In the genomic region with DNA sequence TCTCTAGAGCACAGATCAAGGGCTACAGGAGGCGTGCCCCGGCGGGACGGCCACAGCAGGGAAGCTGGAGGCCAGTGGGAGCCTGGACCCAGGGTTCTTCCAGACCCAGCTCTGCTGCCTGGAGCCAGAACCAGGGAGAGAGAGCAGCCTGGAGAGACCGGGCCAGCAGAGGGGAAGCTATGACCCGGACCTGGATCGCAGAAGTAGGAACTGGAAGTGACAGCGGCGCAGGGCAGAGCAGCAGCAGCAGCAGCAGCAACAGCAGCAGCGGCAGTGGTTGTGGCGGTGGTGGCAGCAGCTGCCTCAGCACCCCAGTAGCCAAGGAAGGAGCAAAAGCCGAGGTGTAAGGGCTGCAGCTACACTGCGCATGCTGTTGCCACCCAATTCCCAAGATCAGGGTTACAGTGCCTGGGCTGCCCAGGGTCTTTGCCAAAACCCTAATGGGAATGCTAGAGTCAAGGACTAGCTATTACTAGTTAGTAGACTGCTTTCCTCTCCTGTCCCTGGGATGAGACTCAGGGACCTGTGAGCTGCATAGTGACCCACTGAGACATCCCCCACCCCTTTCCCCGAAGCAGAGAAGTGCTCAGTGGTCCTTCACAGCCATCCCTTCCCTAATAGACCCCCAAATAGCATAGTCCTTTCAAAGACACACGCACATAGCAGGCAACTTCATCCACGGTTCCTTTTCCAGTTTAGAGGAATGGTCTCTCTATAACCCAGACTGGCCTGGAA, we compare ENCODE assay signal across 8 mouse cellular contexts. TPM values are rescaled to one million over a fixed set of nuclear protein-coding genes. Genes with fewer than 3 reads are reported as not detected.
A peak's percentile ranks its signal among the peaks of the same experiment; 100 is the strongest.
DNase-seq lines count a peak whose midpoint lies in the region; ATAC-seq and TF ChIP-seq lines count a peak whose summit lies in the region.

No protein-coding gene starts in this region.

- H3K9ac ChIP-seq in intestine, embryonic 15.5 days: no peak overlapping the region; the same call in 1 of the 2 replicates
- peak overlapping the region; percentile 25; the same call in 1 of the 2 replicates for H3K9ac ChIP-seq in liver, embryonic 15.5 days

- no peak for TF ChIP-seq POLR2A in cortical plate, adult 2 months (IDR thresholded peaks at IDR 0.05; ENCODE audit: extremely low read depth, insufficient read depth, low read length)
- TF ChIP-seq POLR2A in thymus, adult 2 months (IDR thresholded peaks at IDR 0.05; ENCODE audit: control insufficient read depth, extremely low read depth, insufficient read depth, low read length, poor library complexity): no peak

- H3K27me3 ChIP-seq in intestine, embryonic 15.5 days (replicated peaks): no peaks in the 10 kb centered on the region
- peaks cover 3% of the 10 kb centered on the region; the same call in 1 of the 2 replicates for H3K27me3 ChIP-seq in liver, embryonic 15.5 days
- no peaks in the 10 kb centered on the region for H3K27me3 ChIP-seq in thymus, adult 2 months (ENCODE audit: control insufficient read depth, insufficient read depth, low read length)

- no peaks in the 10 kb centered on the region for H3K36me3 ChIP-seq in intestine, embryonic 15.5 days
- H3K36me3 ChIP-seq in liver, embryonic 15.5 days (replicated peaks): no peaks in the 10 kb centered on the region
- H3K36me3 ChIP-seq in thymus, adult 2 months (ENCODE audit: control insufficient read depth, insufficient read depth, low read length): no peaks in the 10 kb centered on the region

- no peak for TF ChIP-seq CTCF in cortical plate, adult 2 months (IDR thresholded peaks at IDR 0.05; ENCODE audit: extremely low read depth, insufficient read depth, low read length)
- TF ChIP-seq CTCF in thymus, adult 2 months (IDR thresholded peaks at IDR 0.05; ENCODE audit: borderline replicate concordance, control insufficient read depth, extremely low read depth, insufficient read depth, low read length, poor library complexity): no peak

- ATAC-seq in intestine, embryonic 15.5 days: peak; percentile 63; the same call in 1 of the 2 replicates
- ATAC-seq in liver, embryonic 15.5 days (ENCODE audit: insufficient read depth): peak; percentile 25; the same call in 1 of the 2 replicates

- no peaks in the 10 kb centered on the region for H3K9me3 ChIP-seq in intestine, embryonic 15.5 days
- H3K9me3 ChIP-seq in liver, embryonic 15.5 days (replicated peaks): no peaks in the 10 kb centered on the region

- peak; percentile 15 for DNase-seq in ovary, adult 18-20 months (ENCODE audit: low spot score)
- no peak for DNase-seq in ovary, postnatal 10 days (ENCODE audit: low spot score)
- peak; percentile 66 to 77 for DNase-seq in heart, adult 18-20 months
- DNase-seq in neural tube, embryonic 10.5 days (ENCODE audit: extremely low spot score, low spot score): peak; percentile 36
- DNase-seq in thymus, adult 2 months: peak; percentile 49

- peak overlapping the region; percentile 82 for H3K4me2 ChIP-seq in intestine, embryonic 15.5 days (replicated peaks)
- peak overlapping the region; percentile 69 for H3K4me2 ChIP-seq in liver, embryonic 15.5 days

- 31% methylated on average over 16 of the region's 16 CpGs for WGBS in intestine, embryonic 15.5 days
- WGBS in liver, embryonic 15.5 days (ENCODE audit: insufficient replicate concordance): 20% methylated on average over 16 of the region's 16 CpGs
- WGBS in thymus, adult 2 months: 19% methylated on average over 16 of the region's 16 CpGs

- H3K4me3 ChIP-seq in cortical plate, adult 2 months (ENCODE audit: insufficient read depth, low read length): peak overlapping the region; percentile 37
- peak overlapping the region; percentile 41 for H3K4me3 ChIP-seq in intestine, embryonic 15.5 days (replicated peaks)
- peak overlapping the region; percentile 52 for H3K4me3 ChIP-seq in liver, embryonic 15.5 days (replicated peaks)
- peak overlapping the region; percentile 87 for H3K4me3 ChIP-seq in thymus, adult 2 months (ENCODE audit: control insufficient read depth, insufficient read depth, low read length)

- no peaks in the 10 kb centered on the region for H3K4me1 ChIP-seq in cortical plate, adult 2 months (ENCODE audit: control insufficient read depth, insufficient read depth, low read length)
- no peaks in the 10 kb centered on the region for H3K4me1 ChIP-seq in intestine, embryonic 15.5 days (replicated peaks)
- H3K4me1 ChIP-seq in liver, embryonic 15.5 days (replicated peaks): peaks cover 10% of the 10 kb centered on the region; the same call in 1 of the 2 replicates
- H3K4me1 ChIP-seq in thymus, adult 2 months (replicated peaks; ENCODE audit: control insufficient read depth, insufficient read depth, low read length): peaks cover 11% of the 10 kb centered on the region

- H3K27ac ChIP-seq in cortical plate, adult 2 months (ENCODE audit: insufficient read depth, low read length): no peak overlapping the region
- no peak overlapping the region for H3K27ac ChIP-seq in intestine, embryonic 15.5 days
- H3K27ac ChIP-seq in liver, embryonic 15.5 days (replicated peaks): no peak overlapping the region
- no peak overlapping the region for H3K27ac ChIP-seq in thymus, adult 2 months (ENCODE audit: control insufficient read depth, insufficient read depth, low read length)

RNA-seq across cellular contexts. Expression of a gene that starts 11.9 kb away (rescaled TPM):
- 13.4 and 17.1 TPM in 2 replicates for polyA plus RNA-seq in cortical plate, adult 2 months (2012; rRNA removed)
- 10 to 100 TPM; 52.4 to 63.8 TPM for total RNA-seq in heart, adult 18-20 months (2021)
- 3.4 and 4.8 TPM in 2 replicates for polyA plus RNA-seq in intestine, embryonic 15.5 days (2015; fragmentation: Nextera tagmentation; extraction: Ambion mirVana)
- 5.5 and 5.7 TPM in 2 replicates for polyA plus RNA-seq in liver, embryonic 15.5 days (2015; fragmentation: Nextera tagmentation; extraction: Ambion mirVana)
- 68.6 and 78.3 TPM in 2 replicates for polyA plus RNA-seq in thymus, adult 2 months (2012; rRNA removed)

Comparison
In these comparisons a context has a peak if more than half of its experiments do, and no peak if none do; other contexts are left out.
1. H3K4me3 ChIP-seq: peak in every context shown above with its lines; median percentile 87 in thymus, adult 2 months; 52 in liver, embryonic 15.5 days; 41 in intestine, embryonic 15.5 days; 37 in cortical plate, adult 2 months.